Mouse (Mus musculus) neural tube, embryonic 15.5 days (tissue): ENCODE results near the gene Simc1. TPM values are rescaled to one million over a fixed set of nuclear protein-coding genes. Genes with fewer than 3 reads are reported as not detected.

Experiments
- ATAC-seq: fragments of 200-750 bp; cut with Nextera tagmentation; 2 replicates; pipeline ENCODE4 v1.8.0; 2017; ENCODE audit warnings: mild to moderate bottlenecking, moderate TSS enrichment, moderate library complexity; ENCODE audit not compliant: low FRiP score
- H3K27ac ChIP-seq: fragments of 300-500 bp; sonication (generic); replicated peaks from 2 replicates; pipeline ENCODE4 v1.5.1; 2015; ENCODE audit warnings: mild to moderate bottlenecking, inconsistent platforms
- H3K27me3 ChIP-seq: fragments of 300-500 bp; sonication (generic); replicated peaks from 2 replicates; pipeline ENCODE4 v1.6.1; 2015; ENCODE audit warnings: inconsistent platforms
- H3K36me3 ChIP-seq: fragments of 300-500 bp; sonication (generic); 2 replicates; pipeline ENCODE4 v1.6.1; 2015; ENCODE audit warnings: inconsistent platforms
- H3K4me1 ChIP-seq: fragments of 300-500 bp; sonication (generic); 2 replicates; pipeline ENCODE4 v1.6.1; 2015; ENCODE audit warnings: inconsistent platforms
- H3K4me2 ChIP-seq: fragments of 300-500 bp; sonication (generic); 2 replicates; pipeline ENCODE4 v1.6.1; 2015; ENCODE audit warnings: inconsistent platforms, mild to moderate bottlenecking, moderate library complexity
- H3K4me3 ChIP-seq: fragments of 300-500 bp; sonication (generic); replicated peaks from 2 replicates; pipeline ENCODE4 v1.5.1; 2015; ENCODE audit warnings: mild to moderate bottlenecking, inconsistent platforms
- H3K9ac ChIP-seq: fragments of 300-500 bp; sonication (generic); replicated peaks from 2 replicates; pipeline ENCODE4 v1.6.1; 2015; ENCODE audit warnings: mild to moderate bottlenecking, inconsistent platforms
- H3K9me3 ChIP-seq: fragments of 300-500 bp; sonication (generic); replicated peaks from 2 replicates; pipeline ENCODE4 v1.6.1; 2016; ENCODE audit warnings: inconsistent platforms
- WGBS: fragments of 180-500 bp; shearing (Covaris S2); methylation state at CpG from one replicate; pipeline ENCODE4 v1.1.7; 2015; ENCODE audit warnings: mixed read lengths; 5-methylcytosine and 5-hydroxymethylcytosine counted together
- polyA plus RNA-seq: library from polyadenylated mRNA; unstranded; fragments of >200 nt; fragmentation: Nextera tagmentation; extraction: Ambion mirVana; gene quantifications from 2 replicates; pipeline ENCODE4 v1.2.1, GENCODE M21; 2015

The Simc1 gene
- polyA plus RNA-seq = 19.8 and 20.1 TPM in 2 replicates

DNA sequence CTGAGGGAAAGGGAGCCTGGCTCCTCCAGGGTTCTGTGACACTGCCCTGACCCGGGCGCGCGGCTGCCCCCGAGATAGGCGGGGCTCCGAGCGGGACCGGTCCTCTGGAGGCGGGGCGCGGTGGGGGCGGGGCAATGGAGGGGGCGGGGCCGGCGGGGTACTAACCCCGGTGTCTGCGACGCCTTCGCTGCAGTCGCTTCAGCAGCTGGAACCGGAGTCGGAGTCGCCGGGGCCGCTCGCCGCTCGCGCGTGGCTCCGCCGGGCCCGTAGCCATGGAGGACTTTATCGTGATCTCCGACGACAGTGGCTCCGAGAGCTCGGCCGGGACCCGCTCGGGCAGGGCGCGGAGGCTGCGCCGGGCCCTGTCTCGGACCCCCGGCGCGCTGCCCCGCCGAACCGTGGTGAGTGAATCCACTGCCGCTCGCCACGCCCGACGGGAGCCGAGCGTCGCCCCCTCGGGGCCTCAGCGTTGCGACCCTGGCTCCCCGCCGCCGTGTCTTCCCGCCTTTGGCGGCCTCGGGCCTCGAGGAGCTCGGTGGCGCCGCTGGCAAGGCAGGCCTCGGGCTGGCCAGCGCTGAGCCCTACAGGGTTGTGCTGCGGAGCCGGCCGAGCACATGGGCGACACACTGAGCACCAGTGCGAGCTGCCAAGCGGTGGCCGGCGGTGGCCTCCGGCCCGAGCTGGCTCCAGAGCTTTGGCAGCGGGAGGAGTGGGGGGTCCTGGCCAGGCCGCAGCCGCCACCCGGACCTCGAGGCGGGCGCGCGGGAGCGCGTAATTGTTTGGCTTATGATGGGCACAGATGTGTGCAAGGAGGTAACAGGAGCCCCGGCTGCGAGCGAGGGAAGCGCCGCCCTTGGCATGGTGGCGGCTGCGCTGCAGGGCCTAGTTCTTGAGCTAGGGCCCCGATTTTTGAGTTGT, at the start of gene Simc1:
Simc1 (plus strand) TSS at position 176 of the 918 bp plus-strand sequence.
- under 1% methylated on average over 99 of the region's 105 CpGs for WGBS
- no peaks in the 10 kb centered on the region for H3K36me3 ChIP-seq
- peak within 1 kb of the TSS; percentile 78 for H3K4me3 ChIP-seq
- H3K27me3 ChIP-seq = 0 out of 2 replicates have a peak, but pooled peaks cover 3% of the 10 kb centered on the region
- H3K9ac ChIP-seq = peak within 1 kb of the TSS; percentile 87
- H3K27ac ChIP-seq = peak within 1 kb of the TSS; percentile 87
- peaks cover 25% of the 10 kb centered on the region for H3K4me1 ChIP-seq
- peak within 1 kb of the TSS; percentile 82 for H3K4me2 ChIP-seq
- ATAC-seq = peak; percentile 95
- no peaks in the 10 kb centered on the region for H3K9me3 ChIP-seq

DNA sequence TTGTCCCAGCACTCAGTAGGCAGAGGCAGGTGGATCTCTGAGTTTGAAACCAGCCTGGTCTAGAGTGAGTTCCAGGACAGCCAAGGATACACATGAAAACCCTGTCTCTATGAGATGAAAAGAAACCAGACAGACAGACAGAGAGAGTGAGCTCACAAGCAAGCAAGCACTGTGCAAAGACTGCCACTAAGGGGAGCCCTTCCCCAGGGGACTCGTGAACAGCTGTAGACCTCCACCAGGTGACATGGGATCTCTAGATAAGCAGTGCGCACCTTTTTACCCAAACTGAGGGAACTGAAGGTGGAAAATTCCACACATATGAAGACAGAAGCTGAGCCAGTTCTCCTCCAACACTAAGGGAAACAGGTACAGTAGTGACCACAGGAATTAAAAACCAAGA, 46.5 kb upstream of the Simc1 start:
- Histone ChIP-seq H3K9ac (no peak overlapping the region), H3K27me3 (no peaks in the 10 kb centered on the region), H3K4me2 (no peak overlapping the region), H3K4me1 (no peaks in the 10 kb centered on the region), H3K27ac (no peak overlapping the region), H3K36me3 (peaks cover 66% of the 10 kb centered on the region), H3K4me3 (no peak overlapping the region), H3K9me3 (no peaks in the 10 kb centered on the region)
- no peak for ATAC-seq
- 89% methylated on average over 2 of the region's 2 CpGs for WGBS

DNA sequence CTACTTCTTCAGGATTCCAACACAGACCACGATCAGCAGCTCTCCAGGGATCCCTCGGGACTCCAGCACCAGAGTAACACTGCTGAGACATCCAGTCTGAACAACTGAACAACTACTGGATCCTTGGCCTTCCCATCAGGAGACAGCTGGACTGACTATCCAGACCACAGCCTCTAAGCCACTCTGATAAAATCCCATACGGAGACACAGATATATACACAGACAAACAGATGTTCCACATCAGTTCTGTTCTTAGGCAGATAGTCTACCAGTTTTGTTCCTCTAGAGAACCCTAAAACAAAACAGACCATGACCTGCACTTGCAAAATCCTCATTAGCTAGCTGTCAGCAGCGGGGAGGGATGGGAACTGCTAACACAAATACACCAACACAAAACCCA, 44.3 kb upstream of the Simc1 start:
- Histone ChIP-seq H3K4me3 (no peak overlapping the region), H3K27me3 (no peaks in the 10 kb centered on the region), H3K4me2 (no peak overlapping the region), H3K4me1 (no peaks in the 10 kb centered on the region), H3K9ac (no peak overlapping the region), H3K9me3 (0 out of 2 replicates have a peak, but pooled peaks cover 2% of the 10 kb centered on the region), H3K36me3 (peaks cover 88% of the 10 kb centered on the region), H3K27ac (no peak overlapping the region)
- 88% methylated on average over 4 of the region's 4 CpGs for WGBS
- no peak for ATAC-seq

DNA sequence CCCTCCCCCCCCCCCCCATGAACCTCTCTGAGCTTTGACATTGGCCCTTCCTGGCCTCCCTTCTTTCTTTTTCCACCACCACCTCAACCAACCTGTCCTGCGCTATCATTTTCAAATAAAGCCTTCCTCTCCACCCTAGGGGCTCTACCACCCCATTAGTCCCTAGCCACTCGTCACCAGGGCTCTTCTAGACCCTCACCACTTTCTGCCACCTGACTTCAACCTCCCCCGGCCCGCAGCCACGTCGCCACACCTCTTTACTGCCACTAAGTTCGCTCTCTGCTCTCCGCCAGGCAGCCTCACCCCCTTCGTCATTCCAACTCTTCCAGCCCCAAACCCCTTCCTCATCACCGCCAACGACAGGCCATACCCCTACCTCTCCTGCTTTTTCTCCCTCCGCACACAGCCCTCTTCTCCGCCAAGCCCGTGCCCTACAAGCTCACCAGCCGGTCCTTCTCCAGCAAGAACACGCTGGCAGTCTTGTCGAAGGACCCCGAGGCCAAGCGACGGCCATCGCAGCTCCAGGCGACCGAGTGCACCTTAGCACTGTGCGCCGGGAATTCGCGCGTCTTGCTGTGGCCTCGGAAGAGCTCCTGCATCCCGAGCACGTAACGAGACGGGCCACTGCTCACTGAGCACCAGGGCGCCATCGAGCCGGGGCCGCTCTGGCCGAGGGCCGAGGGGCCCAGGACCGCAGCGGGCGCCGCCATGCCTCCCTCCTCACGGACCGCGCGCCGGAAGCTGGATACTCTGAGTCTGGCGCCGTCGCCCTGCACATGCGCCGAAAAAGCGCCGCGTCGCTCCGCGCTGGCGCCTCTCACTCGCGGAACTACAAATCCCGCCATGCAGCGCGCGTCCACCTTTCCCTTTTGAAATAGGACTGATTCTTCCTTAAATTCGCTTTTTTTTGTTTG, 35.2 kb upstream of the Simc1 start, which contains the start of gene Thoc3:
Thoc3 (minus strand) TSS at position 752 of the 914 bp plus-strand sequence.
- Histone ChIP-seq H3K27ac (peak within 1 kb of the TSS; percentile 65), H3K4me2 (peak within 1 kb of the TSS; percentile 94), H3K36me3 (peaks cover 39% of the 10 kb centered on the region), H3K27me3 (no peaks in the 10 kb centered on the region), H3K4me3 (peak within 1 kb of the TSS; percentile 98), H3K9ac (peak within 1 kb of the TSS; percentile 86), H3K9me3 (0 out of 2 replicates have a peak, but pooled peaks cover 4% of the 10 kb centered on the region), H3K4me1 (peaks cover 15% of the 10 kb centered on the region)
- ATAC-seq = peak; percentile 96
- under 1% methylated on average over 67 of the region's 67 CpGs for WGBS

DNA sequence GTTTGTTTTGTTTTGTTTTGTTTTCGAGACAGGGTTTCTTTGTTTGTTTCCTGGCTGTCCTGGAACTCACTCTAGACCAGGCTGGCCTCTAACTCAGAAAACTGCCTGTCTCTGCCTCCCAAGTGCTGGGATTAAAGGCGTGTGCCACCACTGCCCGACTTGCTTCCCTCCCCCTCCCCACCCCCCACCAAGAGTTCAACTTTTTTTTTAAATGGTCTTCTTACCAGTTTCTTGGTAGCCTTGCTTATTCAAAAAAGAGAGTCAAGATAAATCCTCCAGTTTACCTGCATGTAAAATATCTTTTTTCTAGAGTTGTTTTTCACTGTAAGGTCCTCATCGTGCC, 34.6 kb upstream of the Simc1 start:
- H3K4me3 ChIP-seq = peak overlapping the region; percentile 98
- WGBS = 16% methylated on average over 4 of the region's 4 CpGs
- H3K4me1 ChIP-seq = peaks cover 15% of the 10 kb centered on the region
- no peak overlapping the region for H3K27ac ChIP-seq
- H3K4me2 ChIP-seq = peak overlapping the region; percentile 94
- H3K27me3 ChIP-seq = no peaks in the 10 kb centered on the region
- 0 out of 2 replicates have a peak overlapping the region, but pooled peaks have one; percentile 10 for H3K9ac ChIP-seq
- 0 out of 2 replicates have a peak, but pooled peaks cover 4% of the 10 kb centered on the region for H3K9me3 ChIP-seq
- peak; percentile 70 for ATAC-seq
- peaks cover 33% of the 10 kb centered on the region for H3K36me3 ChIP-seq

DNA sequence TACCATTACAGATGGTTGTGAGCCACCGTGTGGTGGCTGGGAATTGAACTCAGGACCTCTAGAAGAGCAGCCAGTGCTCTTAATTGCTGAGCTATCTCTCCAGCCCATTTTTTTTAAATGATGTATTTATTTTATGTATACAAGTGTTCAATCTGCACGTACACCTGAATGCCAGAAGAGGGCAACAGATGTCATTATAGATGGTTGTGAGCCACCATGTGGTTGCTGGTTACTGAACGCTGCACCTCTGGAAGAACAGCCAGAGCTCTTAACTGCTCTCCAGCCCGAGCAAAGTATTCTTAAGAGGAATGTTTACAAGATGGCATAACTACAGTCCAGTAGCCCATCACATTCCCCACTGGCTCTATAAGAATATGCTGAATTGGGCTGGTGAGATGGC, 31.6 kb upstream of the Simc1 start:
- Histone ChIP-seq H3K36me3 (peaks cover 3% of the 10 kb centered on the region; the same call in 1 of the 2 replicates), H3K9me3 (no peaks in the 10 kb centered on the region), H3K4me2 (no peak overlapping the region), H3K27me3 (no peaks in the 10 kb centered on the region), H3K9ac (no peak overlapping the region), H3K4me1 (peaks cover 13% of the 10 kb centered on the region), H3K27ac (no peak overlapping the region), H3K4me3 (no peak overlapping the region)
- 89% methylated on average over 4 of the region's 4 CpGs for WGBS
- ATAC-seq = no peak

DNA sequence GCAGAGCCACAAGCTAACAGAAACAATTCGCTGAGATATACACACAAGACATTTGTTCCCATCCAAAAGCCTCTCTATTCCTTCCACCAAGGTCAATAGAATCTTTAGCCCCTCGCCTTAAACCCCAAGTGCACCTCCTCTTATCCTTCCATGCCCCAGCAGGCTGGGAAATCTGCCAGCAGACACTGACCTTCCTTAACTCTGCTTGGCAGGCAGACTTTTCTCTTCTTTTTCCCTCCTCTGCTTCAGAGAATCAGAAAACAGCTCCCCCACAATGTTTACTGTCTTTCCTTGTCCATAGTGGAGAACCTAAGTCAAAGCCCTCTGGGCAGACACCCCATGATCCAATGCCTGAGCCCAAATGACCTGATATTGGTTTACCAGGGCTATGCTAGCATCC, 28.6 kb upstream of the Simc1 start:
- no peaks in the 10 kb centered on the region for H3K27me3 ChIP-seq
- 67% methylated on average over 2 of the region's 2 CpGs for WGBS

DNA sequence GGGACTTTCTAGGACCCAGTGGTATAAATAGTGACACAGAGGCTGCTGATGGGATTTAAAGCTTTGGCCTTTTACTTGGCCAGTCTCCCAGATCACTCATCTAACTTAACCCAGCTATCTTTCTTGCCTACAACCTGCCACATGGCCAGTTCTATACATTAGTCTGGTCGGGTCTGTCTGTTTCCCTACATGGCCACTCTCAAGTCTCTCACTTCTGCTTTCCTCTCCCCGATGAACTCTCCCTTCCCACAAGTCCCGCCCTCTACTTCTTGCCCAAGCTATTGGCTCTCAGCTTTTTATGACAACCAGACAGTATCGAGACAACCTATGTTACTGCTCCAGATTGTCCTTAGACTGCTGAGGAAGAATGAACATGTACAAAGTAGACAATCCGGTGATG, 27.9 kb upstream of the Simc1 start:
- no peak for ATAC-seq
- 75% methylated on average over 5 of the region's 5 CpGs for WGBS
- Histone ChIP-seq H3K4me1 (no peaks in the 10 kb centered on the region), H3K27me3 (0 out of 2 replicates have a peak, but pooled peaks cover 2% of the 10 kb centered on the region), H3K27ac (no peak overlapping the region), H3K4me3 (no peak overlapping the region), H3K9me3 (no peaks in the 10 kb centered on the region), H3K36me3 (no peaks in the 10 kb centered on the region), H3K4me2 (no peak overlapping the region), H3K9ac (no peak overlapping the region)

More for the DNA sequence above, 28.6 kb upstream of the Simc1 start:
- no peak overlapping the region for H3K4me2 ChIP-seq
- no peaks in the 10 kb centered on the region for H3K9me3 ChIP-seq
- no peak overlapping the region for H3K9ac ChIP-seq
- no peak for ATAC-seq
- no peaks in the 10 kb centered on the region for H3K4me1 ChIP-seq
- H3K36me3 ChIP-seq = no peaks in the 10 kb centered on the region
- no peak overlapping the region for H3K27ac ChIP-seq
- H3K4me3 ChIP-seq = no peak overlapping the region

DNA sequence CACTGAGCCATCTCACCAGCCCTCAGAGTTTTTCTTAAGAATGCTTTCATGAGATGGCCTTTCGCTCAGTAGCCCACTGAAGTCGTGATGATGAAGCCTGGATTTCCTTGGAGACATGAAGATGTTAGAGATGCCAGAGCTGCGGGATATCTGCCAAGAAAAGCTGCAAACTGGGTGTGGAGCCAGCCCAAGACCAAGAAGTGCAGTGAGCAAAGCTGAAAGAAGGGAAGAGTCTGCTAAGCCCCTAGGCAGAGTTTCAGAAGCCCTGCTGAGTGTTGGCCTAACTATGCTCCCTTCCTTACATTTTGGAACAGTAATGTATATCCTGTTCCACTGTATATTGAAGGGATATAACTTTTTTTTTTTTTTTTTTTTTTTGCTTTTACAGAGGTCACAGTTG, 24.3 kb upstream of the Simc1 start:
- no peak for ATAC-seq
- WGBS = 55% methylated on average over 3 of the region's 3 CpGs
- H3K4me3 ChIP-seq = no peak overlapping the region

DNA sequence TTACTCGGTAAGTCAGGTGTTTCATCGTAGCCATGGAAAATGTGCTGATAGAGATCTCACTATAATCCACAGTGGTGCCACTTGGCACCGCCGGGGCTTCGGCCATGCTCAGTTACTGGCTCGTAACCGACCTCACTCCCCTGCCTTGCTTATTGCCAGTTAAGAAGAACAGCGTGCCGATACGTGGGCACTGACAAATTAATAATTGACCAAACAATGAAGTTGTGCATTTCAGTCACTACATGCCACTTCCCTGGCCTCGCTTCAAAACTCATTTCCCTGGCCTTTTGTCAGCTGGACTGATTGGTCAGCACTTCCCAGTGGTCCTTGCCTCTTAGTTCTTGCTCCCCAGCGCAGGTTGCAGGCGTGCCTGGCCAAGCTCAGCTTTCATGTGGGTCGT, 22.1 kb upstream of the Simc1 start:
- H3K36me3 ChIP-seq = no peaks in the 10 kb centered on the region
- H3K9me3 ChIP-seq = no peaks in the 10 kb centered on the region
- no peak overlapping the region for H3K4me3 ChIP-seq
- no peak overlapping the region for H3K4me2 ChIP-seq
- H3K9ac ChIP-seq = no peak overlapping the region
- 86% methylated on average over 14 of the region's 14 CpGs for WGBS
- no peak for ATAC-seq
- no peaks in the 10 kb centered on the region for H3K4me1 ChIP-seq
- 0 out of 2 replicates have a peak, but pooled peaks cover 2% of the 10 kb centered on the region for H3K27me3 ChIP-seq
- H3K27ac ChIP-seq = no peak overlapping the region

More for the DNA sequence above, 24.3 kb upstream of the Simc1 start:
- Histone ChIP-seq H3K9me3 (no peaks in the 10 kb centered on the region), H3K27me3 (0 out of 2 replicates have a peak, but pooled peaks cover 2% of the 10 kb centered on the region), H3K27ac (no peak overlapping the region), H3K4me2 (no peak overlapping the region), H3K4me1 (no peaks in the 10 kb centered on the region), H3K9ac (no peak overlapping the region), H3K36me3 (no peaks in the 10 kb centered on the region)

DNA sequence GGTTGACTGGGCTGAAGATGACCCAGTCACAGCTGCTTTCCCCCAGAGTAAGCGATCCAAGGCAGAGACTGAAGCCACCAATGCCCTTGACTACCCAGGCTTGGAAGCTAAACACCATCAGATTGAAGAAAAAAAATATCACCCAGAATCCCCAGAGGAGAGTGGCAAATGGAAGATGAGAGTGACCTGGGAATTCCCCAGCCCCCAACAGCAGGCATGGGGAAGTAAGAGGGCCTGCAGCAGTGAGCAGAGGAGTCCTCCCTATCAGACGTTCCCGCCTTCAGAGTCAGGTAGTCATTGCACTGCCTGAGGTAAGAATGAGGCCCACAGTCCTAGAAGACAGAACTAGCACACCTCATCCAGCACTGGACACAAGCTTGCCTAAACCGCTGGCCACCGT, 13.2 kb upstream of the Simc1 start:
- H3K4me1 ChIP-seq = no peaks in the 10 kb centered on the region
- no peak overlapping the region for H3K4me3 ChIP-seq
- H3K27me3 ChIP-seq = no peaks in the 10 kb centered on the region
- no peak overlapping the region for H3K27ac ChIP-seq
- H3K9me3 ChIP-seq = no peaks in the 10 kb centered on the region
- no peak for ATAC-seq
- H3K4me2 ChIP-seq = no peak overlapping the region
- no peaks in the 10 kb centered on the region for H3K36me3 ChIP-seq
- 81% methylated on average over 5 of the region's 5 CpGs for WGBS
- H3K9ac ChIP-seq = no peak overlapping the region
